Mouse (Mus musculus) kidney, adult 2 months (tissue): ENCODE data around the gene Ptgdr2. TPM values are rescaled to one million over a fixed set of nuclear protein-coding genes. Genes with fewer than 3 reads are reported as not detected.

ENCODE experiments used
- DNase-seq: peaks from one replicate; pipeline ENCODE4 v3.0.0; 2021
- H3K27ac ChIP-seq: fragments of 200-500 bp; 2 replicates; pipeline ENCODE4 v1.5.1; 2012; ENCODE audit warnings: low read depth, low read length, control low read depth, inconsistent platforms; ENCODE audit not compliant: insufficient read depth
- H3K27me3 ChIP-seq: fragments of 200-500 bp; replicated peaks from 2 replicates; pipeline ENCODE4 v1.6.1; 2012; ENCODE audit warnings: mild to moderate bottlenecking, moderate library complexity, low read length, inconsistent platforms; ENCODE audit not compliant: control insufficient read depth, insufficient read depth
- H3K36me3 ChIP-seq: fragments of 200-500 bp; 2 replicates; pipeline ENCODE4 v1.6.1; 2012; ENCODE audit warnings: mild to moderate bottlenecking, moderate library complexity, low read length, inconsistent platforms; ENCODE audit not compliant: control insufficient read depth, insufficient read depth
- H3K4me1 ChIP-seq: fragments of 200-500 bp; 2 replicates; pipeline ENCODE4 v1.6.1; 2011; ENCODE audit warnings: low read length; ENCODE audit not compliant: control insufficient read depth, insufficient read depth
- H3K4me3 ChIP-seq: fragments of 200-500 bp; 2 replicates; pipeline ENCODE4 v1.5.1; 2011; ENCODE audit warnings: mild to moderate bottlenecking, low read depth, low read length, control low read depth; ENCODE audit not compliant: insufficient read depth
- CTCF ChIP-seq: fragments of 200-500 bp; conservative IDR thresholded peaks from 2 replicates; pipeline ENCODE4 v1.5.1; 2011; ENCODE audit warnings: low read depth, mild to moderate bottlenecking, control low read depth, low read length, moderate library complexity, mixed read lengths; ENCODE audit not compliant: insufficient read depth, insufficient read length
- POLR2A ChIP-seq: fragments of 200-500 bp; IDR thresholded peaks from one replicate; pipeline ENCODE4 v1.6.1; 2011; ENCODE audit warnings: low read depth, low read length, control low read depth
- WGBS: fragments of 180-500 bp; shearing (Covaris S2); methylation state at CpG from one replicate; pipeline ENCODE4 v1.1.7; 2018; 5-methylcytosine and 5-hydroxymethylcytosine counted together
- polyA plus RNA-seq: library from polyadenylated mRNA; depleted of rRNA; stranded (reverse); fragments of >200 nt; gene quantifications from 2 replicates; pipeline ENCODE4 v1.2.3, GENCODE M21; 2012; rRNA removed

Gene Ptgdr2
- polyA plus RNA-seq, 1 experiment = 0.05 TPM

- 89% methylated on average over 4 of the region's 4 CpGs for WGBS
These were observed 48.9 kb downstream of the Ptgdr2 start for GRCm38 (mm10) chr19:10985889-10986288.

GRCm38 (mm10) chr19:10988563-10988962, 51.6 kb downstream of the Ptgdr2 start:
- TF ChIP-seq POLR2A = no peak
- no peak for TF ChIP-seq CTCF
- Histone ChIP-seq H3K27me3 (no peaks in the 10 kb centered on the region), H3K4me3 (no peak overlapping the region), H3K4me1 (peaks cover 3% of the 10 kb centered on the region; the same call in 1 of the 2 replicates), H3K36me3 (no peaks in the 10 kb centered on the region), H3K27ac (no peak overlapping the region)
- DNase-seq = peak; percentile 61
- 83% methylated on average over 1 of the region's 1 CpGs for WGBS

More at GRCm38 (mm10) chr19:10985889-10986288, 48.9 kb downstream of the Ptgdr2 start:
- no peak for DNase-seq
- Histone ChIP-seq H3K27ac (no peak overlapping the region), H3K27me3 (no peaks in the 10 kb centered on the region), H3K4me1 (peaks cover 3% of the 10 kb centered on the region; the same call in 1 of the 2 replicates), H3K36me3 (no peaks in the 10 kb centered on the region), H3K4me3 (no peak overlapping the region)
- TF ChIP-seq POLR2A (no peak), CTCF (no peak)

GRCm38 (mm10) chr19:10990751-10991150, 53.8 kb downstream of the Ptgdr2 start:
- H3K4me3 ChIP-seq = no peak overlapping the region
- no peaks in the 10 kb centered on the region for H3K36me3 ChIP-seq
- no peak overlapping the region for H3K27ac ChIP-seq
- 63% methylated on average over 1 of the region's 1 CpGs for whole genome bisulfite sequencing
- peaks cover 3% of the 10 kb centered on the region; the same call in 1 of the 2 replicates for H3K4me1 ChIP-seq
- TF ChIP-seq POLR2A = no peak
- TF ChIP-seq CTCF = no peak
- no peaks in the 10 kb centered on the region for H3K27me3 ChIP-seq
- no peak for DNase-seq

GRCm38 (mm10) chr19:10991911-10992310, 55.0 kb downstream of the Ptgdr2 start:
- Histone ChIP-seq H3K36me3 (no peaks in the 10 kb centered on the region), H3K4me1 (peaks cover 6% of the 10 kb centered on the region; the same call in 1 of the 2 replicates), H3K4me3 (no peak overlapping the region), H3K27me3 (no peaks in the 10 kb centered on the region), H3K27ac (no peak overlapping the region)
- no peak for DNase-seq
- no peak for TF ChIP-seq CTCF
- TF ChIP-seq POLR2A = no peak

Other genes with a start within 250 kb of the Ptgdr2 start
- 30.0 and 32.1 TPM in 2 replicates for gene Vps37c, start 248.4 kb upstream of the Ptgdr2 start, polyA plus RNA-seq
- gene Cd5, start 198.2 kb upstream of the Ptgdr2 start, polyA plus RNA-seq = 0.33 and 3.3 TPM in 2 replicates
- gene Cd6, start 107.1 kb upstream of the Ptgdr2 start, polyA plus RNA-seq = 0.30 and 3.1 TPM in 2 replicates
- 6.2 and 6.7 TPM in 2 replicates for gene Slc15a3, start 97.4 kb upstream of the Ptgdr2 start, polyA plus RNA-seq
- 12.1 and 15.8 TPM in 2 replicates for gene Tmem132a, start 67.2 kb upstream of the Ptgdr2 start, polyA plus RNA-seq
- 101 and 124 TPM in 2 replicates for gene Tmem109, start 55.2 kb upstream of the Ptgdr2 start, polyA plus RNA-seq
- gene Prpf19, start 41.9 kb upstream of the Ptgdr2 start, polyA plus RNA-seq = 175 and 188 TPM in 2 replicates
- gene Zp1, start 16.5 kb upstream of the Ptgdr2 start, polyA plus RNA-seq = 0.05 TPM in 1 of 2 replicates, not detected in the other
- gene Ccdc86, start 12.1 kb downstream of the Ptgdr2 start, polyA plus RNA-seq = 3.9 TPM in 2 replicates
- gene Ms4a10, start 37.5 kb downstream of the Ptgdr2 start, polyA plus RNA-seq = 0.18 TPM in 1 of 2 replicates, not detected in the other
- not detected in 2 replicates for gene Ms4a15, start 56.1 kb downstream of the Ptgdr2 start, polyA plus RNA-seq
- not detected in 2 replicates for gene Ms4a18, start 80.9 kb downstream of the Ptgdr2 start, polyA plus RNA-seq
- 0.43 and 0.86 TPM in 2 replicates for gene Ms4a8a, start 143.9 kb downstream of the Ptgdr2 start, polyA plus RNA-seq
- gene 1700017D01Rik, start 193.7 kb downstream of the Ptgdr2 start, polyA plus RNA-seq = 0.10 TPM in 1 of 2 replicates, not detected in the other
- gene 1700025F22Rik, start 228.2 kb downstream of the Ptgdr2 start, polyA plus RNA-seq = not detected in 2 replicates